Mouse (Mus musculus) liver, embryonic 15.5 days (tissue): ENCODE measurements around the gene Unc5cl. TPM values are rescaled to one million over a fixed set of nuclear protein-coding genes. Genes with fewer than 3 reads are reported as not detected.

Source experiments
- ATAC-seq: fragments of 200-750 bp; cut with Nextera tagmentation; 2 replicates; pipeline ENCODE4 v1.8.0; 2017; ENCODE audit warnings: moderate number of reproducible peaks, mild to moderate bottlenecking, moderate library complexity; ENCODE audit not compliant: insufficient read depth
- H3K27ac ChIP-seq: fragments of 300-500 bp; sonication (generic); replicated peaks from 2 replicates; pipeline ENCODE4 v1.5.1; 2015; ENCODE audit warnings: mild to moderate bottlenecking, inconsistent platforms
- H3K27me3 ChIP-seq: fragments of 300-500 bp; sonication (generic); 2 replicates; pipeline ENCODE4 v1.6.1; 2015; ENCODE audit warnings: mild to moderate bottlenecking, inconsistent platforms
- H3K36me3 ChIP-seq: fragments of 300-500 bp; sonication (generic); replicated peaks from 2 replicates; pipeline ENCODE4 v1.6.1; 2015; ENCODE audit warnings: moderate library complexity, mild to moderate bottlenecking, inconsistent platforms
- H3K4me1 ChIP-seq: fragments of 300-500 bp; sonication (generic); replicated peaks from 2 replicates; pipeline ENCODE4 v1.6.1; 2015; ENCODE audit warnings: inconsistent platforms
- H3K4me2 ChIP-seq: fragments of 300-500 bp; sonication (generic); 2 replicates; pipeline ENCODE4 v1.6.1; 2015; ENCODE audit warnings: moderate library complexity, mild to moderate bottlenecking, inconsistent platforms
- H3K4me3 ChIP-seq: fragments of 300-500 bp; sonication (generic); replicated peaks from 2 replicates; pipeline ENCODE4 v1.5.1; 2015; ENCODE audit warnings: mild to moderate bottlenecking, inconsistent platforms
- H3K9ac ChIP-seq: fragments of 300-500 bp; sonication (generic); 2 replicates; pipeline ENCODE4 v1.6.1; 2015; ENCODE audit warnings: moderate library complexity, mild to moderate bottlenecking, inconsistent platforms
- H3K9me3 ChIP-seq: fragments of 300-500 bp; sonication (generic); replicated peaks from 2 replicates; pipeline ENCODE4 v1.6.1; 2016; ENCODE audit warnings: inconsistent platforms
- WGBS: fragments of 180-500 bp; shearing (Covaris S2); methylation state at CpG from one replicate; pipeline ENCODE4 v1.1.7; 2015; ENCODE audit warnings: mixed read lengths; ENCODE audit not compliant: insufficient replicate concordance; 5-methylcytosine and 5-hydroxymethylcytosine counted together
- polyA plus RNA-seq: library from polyadenylated mRNA; unstranded; fragments of >200 nt; fragmentation: Nextera tagmentation; extraction: Ambion mirVana; gene quantifications from 2 replicates; pipeline ENCODE4 v1.2.1, GENCODE M21; 2015

Gene Unc5cl
- polyA plus RNA-seq, 1 experiment from 2014 or later = 4.0 TPM

DNA sequence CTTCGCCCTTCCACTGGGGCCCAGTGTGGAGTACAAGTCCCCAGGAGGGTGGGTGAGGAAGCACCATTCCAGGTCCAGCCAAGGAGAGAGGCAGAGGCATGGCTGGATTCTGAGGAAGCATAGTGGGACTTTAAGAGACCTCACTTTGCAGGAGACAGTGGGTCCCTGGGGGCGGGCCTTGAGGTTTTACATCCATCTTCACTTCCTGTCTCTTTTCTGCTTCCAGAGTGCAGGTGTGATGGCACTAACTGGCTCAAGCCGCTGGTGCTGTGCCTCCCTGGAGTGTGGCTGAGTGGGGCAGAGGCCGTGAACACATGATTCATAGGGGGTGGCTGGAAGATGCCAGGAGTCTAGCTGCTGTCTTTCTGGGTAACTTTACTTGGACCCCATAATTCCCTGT is 54.9 kb downstream of the Unc5cl start:
- Histone ChIP-seq H3K4me3 (no peak overlapping the region), H3K9ac (no peak overlapping the region), H3K27ac (no peak overlapping the region), H3K4me1 (no peaks in the 10 kb centered on the region), H3K36me3 (no peaks in the 10 kb centered on the region), H3K9me3 (no peaks in the 10 kb centered on the region), H3K4me2 (no peak overlapping the region), H3K27me3 (no peaks in the 10 kb centered on the region)
- 54% methylated on average over 4 of the region's 4 CpGs for WGBS
- no peak for ATAC-seq

- Histone ChIP-seq H3K4me3 (no peak overlapping the region), H3K36me3 (no peaks in the 10 kb centered on the region), H3K9me3 (no peaks in the 10 kb centered on the region), H3K9ac (no peak overlapping the region), H3K4me1 (no peaks in the 10 kb centered on the region), H3K27ac (no peak overlapping the region), H3K4me2 (no peak overlapping the region), H3K27me3 (no peaks in the 10 kb centered on the region)
- no peak for ATAC-seq
- 45% methylated on average over 18 of the region's 18 CpGs for WGBS
Observed at GRCm38 (mm10) chr17:48512614-48513281, 58.0 kb downstream of the Unc5cl start.

DNA sequence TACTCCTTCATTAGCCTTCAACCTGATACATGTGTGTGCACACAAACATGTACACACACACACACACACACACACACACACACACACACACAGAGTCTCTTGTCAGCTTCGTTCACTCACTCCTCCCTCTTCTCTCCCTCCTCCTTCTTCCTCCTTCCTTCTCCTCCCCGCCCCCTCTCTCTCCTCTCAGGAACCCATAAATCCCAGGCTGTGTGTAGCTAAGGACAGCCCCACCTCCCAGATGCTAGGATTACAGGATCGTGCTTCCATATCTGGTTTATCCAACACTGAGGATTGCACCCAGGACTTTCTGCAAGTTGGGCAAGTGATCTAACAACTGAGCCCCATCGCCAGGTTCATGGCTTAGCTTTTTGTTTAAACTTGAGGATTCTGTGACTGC is 59.9 kb downstream of the Unc5cl start:
- ATAC-seq = no peak
- 35% methylated on average over 4 of the region's 4 CpGs for WGBS
- H3K27me3 ChIP-seq = no peaks in the 10 kb centered on the region

DNA sequence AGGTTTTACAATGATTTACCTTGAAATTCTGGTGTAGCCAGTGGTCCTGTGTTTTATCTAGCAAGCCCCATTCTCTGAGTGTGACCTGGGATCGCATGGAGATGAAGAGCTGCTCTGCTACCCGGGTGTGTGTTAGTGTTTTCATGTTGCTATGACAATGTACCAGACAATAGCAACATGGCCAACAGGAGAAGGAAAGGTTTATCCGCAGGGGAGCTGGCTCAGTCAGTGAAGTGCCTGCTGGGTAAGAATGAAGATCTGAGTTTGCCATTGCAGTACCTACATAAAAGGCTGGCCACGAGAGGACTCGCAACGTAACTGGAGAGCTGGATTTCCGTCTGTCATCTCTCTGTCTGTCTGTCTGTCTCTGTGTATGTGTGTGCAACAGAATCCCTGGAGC is 64.3 kb downstream of the Unc5cl start:
- 67% methylated on average over 7 of the region's 7 CpGs for WGBS
- Histone ChIP-seq H3K9ac (no peak overlapping the region), H3K4me1 (no peaks in the 10 kb centered on the region), H3K36me3 (no peaks in the 10 kb centered on the region), H3K4me2 (no peak overlapping the region), H3K27ac (no peak overlapping the region), H3K27me3 (no peaks in the 10 kb centered on the region), H3K4me3 (no peak overlapping the region), H3K9me3 (no peaks in the 10 kb centered on the region)
- ATAC-seq = no peak

More for the DNA sequence above, 59.9 kb downstream of the Unc5cl start:
- no peaks in the 10 kb centered on the region for H3K9me3 ChIP-seq
- H3K4me1 ChIP-seq = no peaks in the 10 kb centered on the region
- H3K4me3 ChIP-seq = no peak overlapping the region
- H3K9ac ChIP-seq = no peak overlapping the region
- H3K27ac ChIP-seq = no peak overlapping the region
- H3K36me3 ChIP-seq = no peaks in the 10 kb centered on the region
- H3K4me2 ChIP-seq = no peak overlapping the region

DNA sequence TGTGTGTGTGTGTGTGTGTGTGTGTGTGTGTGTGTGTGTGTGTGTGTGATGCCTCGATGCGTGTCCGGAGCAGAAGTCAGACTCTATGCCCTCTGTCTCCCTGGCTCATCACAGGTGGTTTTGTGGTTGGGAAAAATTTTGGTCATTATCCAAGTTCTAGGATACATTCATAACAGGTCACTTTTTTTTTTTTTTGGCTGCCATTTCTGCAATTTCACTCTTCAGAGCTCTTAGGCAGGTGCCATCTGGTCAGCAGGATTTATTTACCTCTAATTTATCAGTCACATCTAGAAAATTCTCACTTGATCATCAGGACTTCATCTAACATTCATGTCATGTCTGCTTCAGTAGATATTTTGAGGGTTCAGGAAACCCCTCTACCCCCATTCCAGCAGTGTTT is 65.7 kb downstream of the Unc5cl start:
- H3K27ac ChIP-seq = no peak overlapping the region
- H3K27me3 ChIP-seq = no peaks in the 10 kb centered on the region
- no peak overlapping the region for H3K9ac ChIP-seq
- H3K36me3 ChIP-seq = no peaks in the 10 kb centered on the region
- no peak overlapping the region for H3K4me3 ChIP-seq
- no peaks in the 10 kb centered on the region for H3K4me1 ChIP-seq
- ATAC-seq = no peak
- no peak overlapping the region for H3K4me2 ChIP-seq
- WGBS = 91% methylated on average over 3 of the region's 3 CpGs
- H3K9me3 ChIP-seq = no peaks in the 10 kb centered on the region

- no peaks in the 10 kb centered on the region for H3K36me3 ChIP-seq
- H3K27me3 ChIP-seq = no peaks in the 10 kb centered on the region
- H3K9me3 ChIP-seq = no peaks in the 10 kb centered on the region
- no peak overlapping the region for H3K4me3 ChIP-seq
- no peak overlapping the region for H3K27ac ChIP-seq
- no peak for ATAC-seq
- H3K9ac ChIP-seq = no peak overlapping the region
- no peak overlapping the region for H3K4me2 ChIP-seq
- no peaks in the 10 kb centered on the region for H3K4me1 ChIP-seq
- 72% methylated on average over 2 of the region's 2 CpGs for WGBS
Observed at GRCm38 (mm10) chr17:48523056-48523455, 68.4 kb downstream of the Unc5cl start.

DNA sequence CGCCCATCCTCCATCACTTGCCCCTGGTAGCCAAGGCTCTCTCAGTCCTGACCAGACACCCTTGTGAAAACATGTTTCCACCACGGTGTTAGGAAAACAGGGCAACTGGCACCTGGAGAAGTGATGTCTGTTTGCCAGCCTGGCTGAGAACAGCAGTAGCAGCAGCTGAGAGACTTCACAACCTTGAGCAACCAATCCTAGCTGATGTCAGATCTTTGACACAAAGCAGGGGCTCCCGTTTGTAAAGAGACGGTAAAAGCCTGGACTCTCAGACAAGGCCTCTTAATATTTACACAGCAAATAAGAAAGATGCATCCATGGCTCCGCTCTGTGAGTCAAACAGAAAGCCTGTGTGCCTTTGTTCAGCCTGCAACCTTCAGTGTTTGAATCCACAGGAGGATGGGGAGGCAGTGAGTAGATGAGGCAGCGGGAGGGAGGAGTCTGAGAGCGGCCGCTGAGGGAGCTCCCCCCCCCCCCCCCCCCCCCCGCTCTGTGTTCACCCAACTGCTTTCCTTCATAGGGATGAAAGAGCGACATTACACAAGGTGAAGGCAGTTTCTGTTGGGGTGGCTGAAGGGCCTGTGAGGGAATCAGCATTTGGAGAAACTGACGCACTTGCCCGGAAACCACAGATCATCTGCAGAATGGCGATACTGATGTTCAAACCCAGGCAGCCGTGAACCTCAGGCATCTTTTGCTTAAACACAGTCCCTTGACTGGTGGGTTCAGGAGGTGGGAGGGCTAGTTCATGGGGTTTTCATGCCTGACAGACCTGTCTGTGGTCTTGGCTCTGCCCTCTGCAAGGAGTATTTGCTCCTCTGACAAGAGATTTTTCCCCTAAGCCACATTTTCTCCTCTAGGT is 79.4 kb downstream of the Unc5cl start:
- no peak overlapping the region for H3K4me3 ChIP-seq
- ATAC-seq = no peak
- H3K9ac ChIP-seq = no peak overlapping the region
- H3K36me3 ChIP-seq = no peaks in the 10 kb centered on the region
- H3K27ac ChIP-seq = no peak overlapping the region
- WGBS = 28% methylated on average over 14 of the region's 14 CpGs
- no peaks in the 10 kb centered on the region for H3K4me1 ChIP-seq
- no peaks in the 10 kb centered on the region for H3K27me3 ChIP-seq
- no peak overlapping the region for H3K4me2 ChIP-seq
- no peaks in the 10 kb centered on the region for H3K9me3 ChIP-seq

- Histone ChIP-seq H3K36me3 (no peaks in the 10 kb centered on the region), H3K9ac (no peak overlapping the region), H3K9me3 (no peaks in the 10 kb centered on the region), H3K4me2 (no peak overlapping the region), H3K27me3 (no peaks in the 10 kb centered on the region), H3K27ac (no peak overlapping the region), H3K4me3 (no peak overlapping the region), H3K4me1 (no peaks in the 10 kb centered on the region)
- ATAC-seq = no peak
- 68% methylated on average over 5 of the region's 5 CpGs for WGBS
Observed at GRCm38 (mm10) chr17:48538328-48538727, 83.6 kb downstream of the Unc5cl start.

DNA sequence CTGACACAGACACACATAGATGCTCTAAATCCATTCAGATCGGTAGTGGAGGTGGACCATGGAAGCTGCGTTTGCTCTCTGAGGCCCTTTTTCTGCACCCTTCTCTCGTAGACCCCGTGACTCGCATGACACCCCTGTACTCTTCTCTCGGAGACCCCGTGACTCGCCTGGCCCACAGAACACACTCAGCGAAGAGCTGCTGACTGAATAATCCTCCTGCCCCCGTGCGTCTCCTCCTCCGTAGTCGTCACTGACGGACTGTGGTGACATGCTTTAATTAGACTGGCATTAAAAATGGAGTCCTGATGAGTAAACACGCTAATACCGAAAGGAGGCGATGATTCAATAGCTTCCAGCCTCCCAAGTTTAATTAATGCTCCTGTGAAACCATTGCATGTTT is 84.6 kb downstream of the Unc5cl start:
- Histone ChIP-seq H3K4me3 (no peak overlapping the region), H3K4me2 (no peak overlapping the region), H3K9me3 (no peaks in the 10 kb centered on the region), H3K4me1 (no peaks in the 10 kb centered on the region), H3K27ac (no peak overlapping the region), H3K36me3 (no peaks in the 10 kb centered on the region), H3K27me3 (no peaks in the 10 kb centered on the region), H3K9ac (no peak overlapping the region)
- WGBS = 78% methylated on average over 17 of the region's 17 CpGs
- no peak for ATAC-seq

DNA sequence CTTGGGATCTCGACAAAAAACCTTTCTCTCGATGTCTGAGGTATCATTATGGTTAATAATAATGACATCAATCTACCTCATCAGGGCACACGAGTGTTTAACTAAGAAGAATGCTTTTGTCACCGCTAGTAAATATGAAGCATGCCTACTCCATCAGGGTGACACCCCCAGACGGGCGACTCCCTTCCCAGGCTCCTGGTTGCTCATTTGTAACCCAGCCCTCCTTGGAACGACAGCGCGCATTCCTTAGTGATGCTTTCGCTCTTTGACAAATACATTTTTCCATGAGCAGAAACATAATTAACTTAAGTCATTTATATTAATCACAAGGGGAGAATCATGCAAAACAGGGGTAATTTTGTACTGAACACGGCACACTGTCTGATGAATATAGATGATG is 88.0 kb downstream of the Unc5cl start:
- Histone ChIP-seq H3K9me3 (no peaks in the 10 kb centered on the region), H3K4me3 (no peak overlapping the region), H3K9ac (no peak overlapping the region), H3K4me2 (no peak overlapping the region), H3K4me1 (no peaks in the 10 kb centered on the region), H3K36me3 (no peaks in the 10 kb centered on the region), H3K27me3 (no peaks in the 10 kb centered on the region), H3K27ac (no peak overlapping the region)
- 70% methylated on average over 11 of the region's 11 CpGs for WGBS
- ATAC-seq = no peak

- Histone ChIP-seq H3K27me3 (no peaks in the 10 kb centered on the region), H3K27ac (no peak overlapping the region), H3K4me2 (no peak overlapping the region), H3K9me3 (no peaks in the 10 kb centered on the region), H3K36me3 (no peaks in the 10 kb centered on the region), H3K4me3 (no peak overlapping the region), H3K4me1 (no peaks in the 10 kb centered on the region), H3K9ac (no peak overlapping the region)
- 74% methylated on average over 15 of the region's 15 CpGs for WGBS
- ATAC-seq = no peak
Observed at GRCm38 (mm10) chr17:48543301-48543765, 88.6 kb downstream of the Unc5cl start.
